Mouse (Mus musculus) right cerebral cortex, postnatal 14 days (tissue): ENCODE results near the gene Rfx8.

Experiments
- DNase-seq: peaks from one replicate; pipeline ENCODE4 v3.0.0; 2022

Rfx8 gene

GRCm38 (mm10) chr1:39637139-39637538, 83.7 kb downstream of the Rfx8 start:
- no peak for DNase-seq

- no peak for DNase-seq
Measured at GRCm38 (mm10) chr1:39636660-39637059, 84.1 kb downstream of the Rfx8 start.

GRCm38 (mm10) chr1:39636196-39636595, 84.6 kb downstream of the Rfx8 start:
- DNase-seq, result no peak

- no peak for DNase-seq
Measured at GRCm38 (mm10) chr1:39628606-39629005, 92.2 kb downstream of the Rfx8 start.

GRCm38 (mm10) chr1:39625491-39625890, 95.3 kb downstream of the Rfx8 start:
- no peak for DNase-seq

- DNase-seq, result no peak
Measured at GRCm38 (mm10) chr1:39623729-39624128, 97.1 kb downstream of the Rfx8 start.

- no peak for DNase-seq
Measured at GRCm38 (mm10) chr1:39623106-39623505, 97.7 kb downstream of the Rfx8 start.

GRCm38 (mm10) chr1:39618524-39618923, 102.3 kb downstream of the Rfx8 start:
- no peak for DNase-seq

- no peak for DNase-seq
Measured at GRCm38 (mm10) chr1:39615526-39615925, 105.3 kb downstream of the Rfx8 start.
